Mouse (Mus musculus): ENCODE measurements around the gene Olfr288. TPM values are rescaled to one million over a fixed set of nuclear protein-coding genes. Genes with fewer than 3 reads are reported as not detected.

Olfr288 gene
- polyA plus RNA-seq, 1 experiment: not detected

DNA sequence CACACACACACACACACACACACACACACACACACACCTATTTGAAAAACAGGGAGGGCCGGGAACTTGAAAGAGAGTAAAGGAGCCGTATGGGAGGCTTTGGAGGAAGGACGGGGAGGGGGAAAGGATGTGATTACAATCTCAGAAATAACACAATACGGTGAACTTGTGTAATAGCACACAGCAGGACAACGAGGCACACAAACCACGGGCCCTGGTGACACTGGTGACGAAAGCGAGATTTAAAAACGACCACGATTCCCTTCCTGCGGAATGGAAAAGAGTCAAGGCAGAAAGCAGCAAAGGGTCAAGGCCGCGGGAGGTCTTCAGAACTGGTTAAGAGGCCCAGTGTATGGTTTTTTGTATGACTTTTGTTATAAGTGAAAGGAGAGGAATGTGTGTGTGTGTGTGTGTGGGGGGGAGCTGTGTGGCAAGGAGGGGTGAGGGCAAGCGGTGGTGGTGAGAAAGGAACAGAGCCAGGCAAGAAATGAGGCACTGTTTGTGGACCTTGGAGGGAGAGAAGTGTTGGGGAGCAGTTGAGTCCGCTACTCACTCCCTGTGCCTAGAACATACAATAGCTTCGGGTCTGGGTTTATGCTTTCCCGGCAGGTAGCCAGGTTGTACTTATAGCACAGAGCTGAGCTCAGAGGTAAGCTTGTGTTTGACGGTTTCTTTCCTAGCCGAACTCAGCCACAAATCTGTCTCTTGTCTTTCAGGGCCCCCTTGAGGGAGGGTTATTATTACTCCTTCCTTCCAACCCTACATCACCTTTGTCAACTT is 34.1 kb downstream of the Olfr288 start:
- H3K4me2 ChIP-seq (ENCODE audit: low read depth): no peak overlapping the region
- peaks cover 26% of the 10 kb centered on the region for H3K27me3 ChIP-seq (ENCODE audit: control insufficient read depth, insufficient read depth, insufficient read length)
- H3ac ChIP-seq (ENCODE audit: control insufficient read depth, insufficient read length): no peak overlapping the region
- no peaks in the 10 kb centered on the region for H3K36me3 ChIP-seq (ENCODE audit: control insufficient read depth, insufficient read depth)
- TF ChIP-seq MYOG (IDR thresholded peaks at IDR 0.05; ENCODE audit: control insufficient read depth in 1 of 3, insufficient read depth in 1 of 3, insufficient read length in 2 of 3, low read depth in 2 of 3) (no peak), REST (IDR thresholded peaks at IDR 0.05; ENCODE audit: insufficient read depth, insufficient read length) (no peak), TCF3 (IDR thresholded peaks at IDR 0.05; ENCODE audit: insufficient read length, low read depth) (no peak), MAX (IDR thresholded peaks at IDR 0.05; ENCODE audit: low read depth) (no peak), USF1 (IDR thresholded peaks at IDR 0.05; ENCODE audit: low read depth) (no peak), POLR2A (IDR thresholded peaks at IDR 0.05; ENCODE audit: insufficient read length, low read depth) (no peak), POLR2AphosphoS2 (IDR thresholded peaks at IDR 0.05; ENCODE audit: insufficient read length, low read depth) (no peak), TCF12 (IDR thresholded peaks at IDR 0.05; ENCODE audit: insufficient read depth, poor library complexity, severe bottlenecking) (no peak), MYOD1 (IDR thresholded peaks at IDR 0.05; ENCODE audit: control insufficient read depth in 1 of 3, insufficient read length in 2 of 3, low read depth in 2 of 3) (no peak), CEBPB (IDR thresholded peaks at IDR 0.05; ENCODE audit: insufficient read depth, poor library complexity, severe bottlenecking) (no peak), SRF (IDR thresholded peaks at IDR 0.05; ENCODE audit: control insufficient read depth, insufficient read length, low read depth) (no peak), E2F4 (IDR thresholded peaks at IDR 0.05; ENCODE audit: insufficient read depth) (no peak)
- H3K4me3 ChIP-seq: no peak overlapping the region
- no peaks in the 10 kb centered on the region for H3K79me2 ChIP-seq (ENCODE audit: control insufficient read depth, insufficient read depth)

GRCm38 (mm10) chr15:98157253-98157652 is 38.1 kb downstream of the Olfr288 start:
- Histone ChIP-seq H3K36me3 (ENCODE audit: control insufficient read depth, insufficient read depth) (no peaks in the 10 kb centered on the region), H3K4me3 (no peak overlapping the region), H3ac (ENCODE audit: control insufficient read depth, insufficient read length) (no peak overlapping the region), H3K79me2 (ENCODE audit: control insufficient read depth, insufficient read depth) (no peaks in the 10 kb centered on the region), H3K27me3 (ENCODE audit: control insufficient read depth, insufficient read depth, insufficient read length) (no peaks in the 10 kb centered on the region), H3K4me2 (ENCODE audit: low read depth) (no peak overlapping the region)
- TF ChIP-seq SRF (IDR thresholded peaks at IDR 0.05; ENCODE audit: control insufficient read depth, insufficient read length, low read depth) (no peak), MYOG (IDR thresholded peaks at IDR 0.05; ENCODE audit: control insufficient read depth in 1 of 3, insufficient read depth in 1 of 3, insufficient read length in 2 of 3, low read depth in 2 of 3) (no peak), E2F4 (IDR thresholded peaks at IDR 0.05; ENCODE audit: insufficient read depth) (no peak), TCF12 (IDR thresholded peaks at IDR 0.05; ENCODE audit: insufficient read depth, poor library complexity, severe bottlenecking) (no peak), POLR2AphosphoS2 (IDR thresholded peaks at IDR 0.05; ENCODE audit: insufficient read length, low read depth) (no peak), REST (IDR thresholded peaks at IDR 0.05; ENCODE audit: insufficient read depth, insufficient read length) (no peak), USF1 (IDR thresholded peaks at IDR 0.05; ENCODE audit: low read depth) (no peak), MAX (IDR thresholded peaks at IDR 0.05; ENCODE audit: low read depth) (no peak), MYOD1 (IDR thresholded peaks at IDR 0.05; ENCODE audit: control insufficient read depth in 1 of 3, insufficient read length in 2 of 3, low read depth in 2 of 3) (no peak), CEBPB (IDR thresholded peaks at IDR 0.05; ENCODE audit: insufficient read depth, poor library complexity, severe bottlenecking) (no peak), POLR2A (IDR thresholded peaks at IDR 0.05; ENCODE audit: insufficient read length, low read depth) (no peak)

DNA sequence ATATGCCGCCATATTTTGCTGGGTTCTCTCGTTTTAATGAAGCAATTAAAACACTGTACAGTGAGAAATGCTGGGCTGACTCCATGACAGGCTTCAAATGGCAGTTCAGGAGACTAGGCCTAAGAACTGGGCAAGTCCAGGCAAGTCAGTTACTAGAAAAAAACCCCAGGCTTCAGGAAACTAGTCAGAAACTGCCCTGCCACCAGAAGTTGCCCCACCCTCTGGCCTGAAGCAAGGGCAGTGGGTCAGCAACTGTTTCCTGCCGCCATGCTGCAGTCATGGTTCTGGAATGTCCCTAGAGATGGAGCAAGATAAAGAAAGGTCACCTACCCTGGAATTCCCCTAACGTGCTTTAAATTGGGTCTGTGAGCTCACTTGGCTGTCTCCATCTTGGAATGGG is 39.4 kb downstream of the Olfr288 start:
- Histone ChIP-seq H3K4me3 (no peak overlapping the region), H3K27me3 (ENCODE audit: control insufficient read depth, insufficient read depth, insufficient read length) (no peaks in the 10 kb centered on the region), H3ac (ENCODE audit: control insufficient read depth, insufficient read length) (no peak overlapping the region), H3K36me3 (ENCODE audit: control insufficient read depth, insufficient read depth) (no peaks in the 10 kb centered on the region), H3K79me2 (ENCODE audit: control insufficient read depth, insufficient read depth) (no peaks in the 10 kb centered on the region), H3K4me2 (ENCODE audit: low read depth) (no peak overlapping the region)
- TF ChIP-seq MYOD1 (IDR thresholded peaks at IDR 0.05; ENCODE audit: control insufficient read depth in 1 of 3, insufficient read length in 2 of 3, low read depth in 2 of 3) (peak in 1 of 3 experiments; percentile 50), MYOG (IDR thresholded peaks at IDR 0.05; ENCODE audit: control insufficient read depth in 1 of 3, insufficient read depth in 1 of 3, insufficient read length in 2 of 3, low read depth in 2 of 3) (peak in 1 of 3 experiments; percentile 61), USF1 (IDR thresholded peaks at IDR 0.05; ENCODE audit: low read depth) (no peak)

- H3ac ChIP-seq (ENCODE audit: control insufficient read depth, insufficient read length): no peak overlapping the region
- H3K4me2 ChIP-seq (ENCODE audit: low read depth): no peak overlapping the region
- no peaks in the 10 kb centered on the region for H3K79me2 ChIP-seq (ENCODE audit: control insufficient read depth, insufficient read depth)
- no peaks in the 10 kb centered on the region for H3K36me3 ChIP-seq (ENCODE audit: control insufficient read depth, insufficient read depth)
- TF ChIP-seq MYOD1 (IDR thresholded peaks at IDR 0.05; ENCODE audit: control insufficient read depth in 1 of 3, insufficient read length in 2 of 3, low read depth in 2 of 3): no peak
- no peak for TF ChIP-seq TCF12 (IDR thresholded peaks at IDR 0.05; ENCODE audit: insufficient read depth, poor library complexity, severe bottlenecking)
- TF ChIP-seq USF1 (IDR thresholded peaks at IDR 0.05; ENCODE audit: low read depth): no peak
- TF ChIP-seq MYOG (IDR thresholded peaks at IDR 0.05; ENCODE audit: control insufficient read depth in 1 of 3, insufficient read depth in 1 of 3, insufficient read length in 2 of 3, low read depth in 2 of 3): no peak
- TF ChIP-seq CEBPB (IDR thresholded peaks at IDR 0.05; ENCODE audit: insufficient read depth, poor library complexity, severe bottlenecking): no peak
- no peak for TF ChIP-seq E2F4 (IDR thresholded peaks at IDR 0.05; ENCODE audit: insufficient read depth)
- no peak for TF ChIP-seq MAX (IDR thresholded peaks at IDR 0.05; ENCODE audit: low read depth)
- TF ChIP-seq POLR2AphosphoS2 (IDR thresholded peaks at IDR 0.05; ENCODE audit: insufficient read length, low read depth): no peak
- no peak for TF ChIP-seq REST (IDR thresholded peaks at IDR 0.05; ENCODE audit: insufficient read depth, insufficient read length)
- H3K27me3 ChIP-seq (ENCODE audit: control insufficient read depth, insufficient read depth, insufficient read length): no peaks in the 10 kb centered on the region
- no peak overlapping the region for H3K4me3 ChIP-seq
Measured at GRCm38 (mm10) chr15:98155272-98155671, 40.1 kb downstream of the Olfr288 start.

DNA sequence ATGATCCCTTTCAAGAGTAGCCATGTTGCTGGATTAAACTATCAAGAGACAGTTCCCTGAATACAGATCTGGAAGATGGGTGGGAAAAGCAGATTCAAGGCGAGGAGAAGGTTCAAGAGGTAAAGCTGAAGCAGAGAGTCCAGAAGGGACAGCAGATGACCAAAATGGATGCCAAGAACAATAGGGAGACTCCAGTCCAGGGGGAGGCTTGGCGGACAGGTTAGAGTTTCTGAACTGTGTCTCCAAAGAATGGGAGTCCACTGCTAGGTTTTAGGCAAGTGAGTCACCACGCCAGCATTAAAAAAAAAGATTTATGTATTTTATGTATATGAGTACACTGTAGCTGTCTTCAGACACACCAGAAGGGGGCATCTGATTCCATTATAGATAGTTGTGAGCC is 40.7 kb downstream of the Olfr288 start:
- Histone ChIP-seq H3K36me3 (ENCODE audit: control insufficient read depth, insufficient read depth) (no peaks in the 10 kb centered on the region), H3K4me3 (no peak overlapping the region), H3ac (ENCODE audit: control insufficient read depth, insufficient read length) (no peak overlapping the region), H3K4me2 (ENCODE audit: low read depth) (no peak overlapping the region), H3K79me2 (ENCODE audit: control insufficient read depth, insufficient read depth) (no peaks in the 10 kb centered on the region), H3K27me3 (ENCODE audit: control insufficient read depth, insufficient read depth, insufficient read length) (no peaks in the 10 kb centered on the region)
- TF ChIP-seq TCF12 (IDR thresholded peaks at IDR 0.05; ENCODE audit: insufficient read depth, poor library complexity, severe bottlenecking): no peak
- no peak for TF ChIP-seq MAX (IDR thresholded peaks at IDR 0.05; ENCODE audit: low read depth)
- TF ChIP-seq MYOG (IDR thresholded peaks at IDR 0.05; ENCODE audit: control insufficient read depth in 1 of 3, insufficient read depth in 1 of 3, insufficient read length in 2 of 3, low read depth in 2 of 3): no peak
- no peak for TF ChIP-seq USF1 (IDR thresholded peaks at IDR 0.05; ENCODE audit: low read depth)
- TF ChIP-seq CEBPB (IDR thresholded peaks at IDR 0.05; ENCODE audit: insufficient read depth, poor library complexity, severe bottlenecking): no peak
- TF ChIP-seq SRF (IDR thresholded peaks at IDR 0.05; ENCODE audit: control insufficient read depth, insufficient read length, low read depth): no peak
- TF ChIP-seq POLR2AphosphoS2 (IDR thresholded peaks at IDR 0.05; ENCODE audit: insufficient read length, low read depth): no peak
- TF ChIP-seq TCF3 (IDR thresholded peaks at IDR 0.05; ENCODE audit: insufficient read length, low read depth): no peak
- TF ChIP-seq E2F4 (IDR thresholded peaks at IDR 0.05; ENCODE audit: insufficient read depth): no peak
- TF ChIP-seq MYOD1 (IDR thresholded peaks at IDR 0.05; ENCODE audit: control insufficient read depth in 1 of 3, insufficient read length in 2 of 3, low read depth in 2 of 3): no peak
- TF ChIP-seq REST (IDR thresholded peaks at IDR 0.05; ENCODE audit: insufficient read depth, insufficient read length): no peak
- no peak for TF ChIP-seq POLR2A (IDR thresholded peaks at IDR 0.05; ENCODE audit: insufficient read length, low read depth)

Measured in myocyte (in vitro differentiated cells).